Mouse (Mus musculus) cortical plate, adult 2 months (tissue): Measurements from ENCODE around the gene Galns. TPM values are rescaled to one million over a fixed set of nuclear protein-coding genes. Genes with fewer than 3 reads are reported as not detected.

Experiments
- H3K27ac ChIP-seq: fragments of 200-500 bp; 2 replicates; pipeline ENCODE4 v1.5.1; 2012; ENCODE audit warnings: low read length, control low read depth, inconsistent platforms; ENCODE audit not compliant: insufficient read depth
- H3K4me1 ChIP-seq: fragments of 200-500 bp; 2 replicates; pipeline ENCODE4 v1.6.1; 2011; ENCODE audit warnings: low read length; ENCODE audit not compliant: control insufficient read depth, insufficient read depth
- H3K4me3 ChIP-seq: fragments of 200-500 bp; 2 replicates; pipeline ENCODE4 v1.5.1; 2011; ENCODE audit warnings: mild to moderate bottlenecking, low read length, control low read depth; ENCODE audit not compliant: insufficient read depth
- CTCF ChIP-seq: fragments of 200-500 bp; IDR thresholded peaks from 2 replicates; pipeline ENCODE4 v1.5.1; 2011; ENCODE audit warnings: mild to moderate bottlenecking, control low read depth, low read length; ENCODE audit not compliant: insufficient read depth; ENCODE audit errors: extremely low read depth
- POLR2A ChIP-seq: fragments of 200-500 bp; IDR thresholded peaks from 2 replicates; pipeline ENCODE4 v1.6.1; 2011; ENCODE audit warnings: mild to moderate bottlenecking, low read length, control low read depth; ENCODE audit not compliant: insufficient read depth; ENCODE audit errors: extremely low read depth
- polyA plus RNA-seq: library from polyadenylated mRNA; depleted of rRNA; stranded (reverse); fragments of >200 nt; gene quantifications from 2 replicates; pipeline ENCODE4 v1.2.3, GENCODE M21; 2012

Gene Galns
- polyA plus RNA-seq, 1 experiment = 7.2 TPM

GRCm38 (mm10) chr8:122623844-122624642 is 12.8 kb upstream of the Galns start:
- Histone ChIP-seq H3K4me1 (no peaks in the 10 kb centered on the region), H3K27ac (no peak overlapping the region), H3K4me3 (no peak overlapping the region)
- TF ChIP-seq CTCF = no peak
- TF ChIP-seq POLR2A = no peak

GRCm38 (mm10) chr8:122622727-122623126 is 11.5 kb upstream of the Galns start, which contains the start of gene Pabpn1l:
TSS of gene Pabpn1l (minus strand) at chr8:122622739.
- Histone ChIP-seq H3K4me3 (no peak within 1 kb of the TSS), H3K27ac (no peak within 1 kb of the TSS), H3K4me1 (no peaks in the 10 kb centered on the region)
- no peak for TF ChIP-seq CTCF
- TF ChIP-seq POLR2A = no peak

GRCm38 (mm10) chr8:122620446-122620845 is 9.2 kb upstream of the Galns start:
- H3K27ac ChIP-seq = no peak overlapping the region
- no peaks in the 10 kb centered on the region for H3K4me1 ChIP-seq
- no peak overlapping the region for H3K4me3 ChIP-seq
- TF ChIP-seq POLR2A (no peak), CTCF (no peak)

GRCm38 (mm10) chr8:122618660-122619378 is 7.6 kb upstream of the Galns start:
- Histone ChIP-seq H3K27ac (no peak overlapping the region), H3K4me3 (no peak overlapping the region), H3K4me1 (no peaks in the 10 kb centered on the region)
- TF ChIP-seq POLR2A (no peak), CTCF (no peak)

GRCm38 (mm10) chr8:122617947-122618546 is 6.8 kb upstream of the Galns start:
- H3K4me3 ChIP-seq = no peak overlapping the region
- H3K27ac ChIP-seq = no peak overlapping the region
- no peaks in the 10 kb centered on the region for H3K4me1 ChIP-seq
- no peak for TF ChIP-seq POLR2A
- peak; percentile 74 for TF ChIP-seq CTCF

GRCm38 (mm10) chr8:122616181-122616905 is 5.1 kb upstream of the Galns start:
- H3K4me3 ChIP-seq = no peak overlapping the region
- H3K27ac ChIP-seq = no peak overlapping the region
- H3K4me1 ChIP-seq = peaks cover 6% of the 10 kb centered on the region
- no peak for TF ChIP-seq POLR2A
- no peak for TF ChIP-seq CTCF

- peak overlapping the region; percentile 71 for H3K4me3 ChIP-seq
- no peak overlapping the region for H3K27ac ChIP-seq
- TF ChIP-seq CTCF (no peak), POLR2A (no peak)
- peaks cover 7% of the 10 kb centered on the region for H3K4me1 ChIP-seq
These were observed 518 bp downstream of the Galns start for GRCm38 (mm10) chr8:122610612-122611277.

GRCm38 (mm10) chr8:122610209-122610608 is 1.1 kb downstream of the Galns start:
- no peak for TF ChIP-seq POLR2A
- TF ChIP-seq CTCF = no peak
- Histone ChIP-seq H3K4me1 (peaks cover 7% of the 10 kb centered on the region), H3K4me3 (no peak overlapping the region; the same call in 1 of the 2 replicates), H3K27ac (no peak overlapping the region)

- TF ChIP-seq POLR2A (no peak), CTCF (no peak)
- Histone ChIP-seq H3K4me3 (no peak overlapping the region), H3K4me1 (0 out of 2 replicates have a peak, but pooled peaks cover 1% of the 10 kb centered on the region), H3K27ac (no peak overlapping the region)
These were observed 4.5 kb downstream of the Galns start for GRCm38 (mm10) chr8:122606810-122607209.
